Mouse (Mus musculus): Measurements from ENCODE around the gene Ccdc167. TPM values are rescaled to one million over a fixed set of nuclear protein-coding genes. Genes with fewer than 3 reads are reported as not detected.

The Ccdc167 gene
- polyA plus RNA-seq (2015; fragmentation: Nextera tagmentation; extraction: Ambion mirVana) = 3.2 and 4.1 TPM in 2 replicates

DNA sequence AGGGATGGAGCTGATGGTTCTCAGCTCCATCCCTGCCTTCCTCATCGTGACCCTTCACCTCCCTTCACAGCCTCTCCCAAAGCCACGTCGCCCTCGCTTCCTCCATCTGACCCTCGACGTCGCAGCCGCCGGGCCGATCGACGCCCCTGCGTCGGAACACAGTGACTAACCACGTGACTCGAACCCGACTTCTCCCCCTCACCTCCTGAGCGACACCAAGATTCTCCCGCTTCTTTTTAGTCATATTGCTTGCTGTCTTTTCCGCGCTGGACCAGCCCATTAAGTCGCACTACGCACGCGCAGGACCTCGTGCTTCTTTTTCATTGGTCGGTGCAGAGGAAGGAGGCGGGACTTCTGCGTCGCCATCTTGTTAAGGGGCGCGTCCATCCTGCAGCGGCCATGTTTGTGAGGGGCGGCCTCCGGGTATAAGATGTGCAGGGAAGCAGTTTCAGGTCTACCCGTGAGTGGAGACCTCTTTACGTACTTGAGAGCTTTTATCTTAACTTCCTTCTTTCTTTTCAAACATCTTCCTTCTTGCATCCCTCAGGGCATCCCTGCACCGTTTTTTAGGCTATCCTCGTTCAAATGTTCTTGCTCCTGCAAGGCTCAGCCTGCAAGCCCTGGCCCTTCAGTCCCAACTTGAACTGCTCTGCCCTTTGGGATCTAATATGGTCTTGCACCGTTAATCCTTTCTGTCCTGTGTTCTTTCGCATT is at the start of gene Ccdc167:
Gene Ccdc167 (minus strand): TSS at position 313 of the 714 bp plus-strand sequence.

DNA sequence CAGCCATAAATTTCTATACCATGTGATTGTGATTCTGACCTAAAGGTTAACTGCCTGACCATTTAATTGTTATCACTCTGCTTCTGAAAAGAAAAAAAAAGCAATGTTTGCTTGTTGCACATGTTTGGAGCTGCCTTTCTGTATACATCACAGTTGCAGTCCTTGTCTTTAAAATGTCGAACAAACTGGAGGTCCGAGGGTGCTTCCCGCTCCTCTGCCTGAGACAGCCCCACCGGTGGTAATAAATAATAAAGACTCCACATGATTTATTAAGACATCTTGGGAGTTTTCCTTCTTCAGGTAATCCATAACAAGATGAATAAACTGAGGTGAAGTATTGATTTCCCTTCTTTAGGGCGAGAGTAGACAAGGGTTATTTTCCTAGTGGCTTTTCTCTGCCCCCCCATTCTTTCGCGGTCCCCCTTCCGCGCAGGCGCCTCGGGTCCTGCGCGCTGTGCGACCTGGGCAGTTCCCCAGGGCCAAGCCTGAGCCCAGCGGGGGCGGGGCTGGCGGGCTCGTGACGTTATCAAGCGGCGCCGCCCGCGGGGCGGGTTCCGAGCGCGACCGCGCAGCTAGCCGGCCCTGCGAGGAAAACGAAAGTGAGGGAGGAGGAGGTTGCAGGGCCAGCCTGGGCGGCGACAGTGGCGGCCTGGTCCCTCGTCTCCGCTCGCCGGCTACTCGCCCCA is 56.6 kb downstream of the Ccdc167 start, which contains the start of gene Cmtr1:
Gene Cmtr1 (plus strand): TSS at position 520 of the 686 bp plus-strand sequence.

Other genes with a start within 250 kb of the Ccdc167 start
- gene Pim1, start 226.3 kb downstream of the Ccdc167 start, polyA plus RNA-seq (2015; fragmentation: Nextera tagmentation; extraction: Ambion mirVana) = 14.2 and 14.9 TPM in 2 replicates
- gene Gm17657, start 167.4 kb downstream of the Ccdc167 start, polyA plus RNA-seq (2015; fragmentation: Nextera tagmentation; extraction: Ambion mirVana) = not detected in 2 replicates
- 4.4 and 4.6 TPM in 2 replicates for gene Tbc1d22b, start 167.3 kb downstream of the Ccdc167 start, polyA plus RNA-seq (2015; fragmentation: Nextera tagmentation; extraction: Ambion mirVana)
- 0.12 and 0.33 TPM in 2 replicates for gene Tmem217, start 164.7 kb downstream of the Ccdc167 start, polyA plus RNA-seq (2015; fragmentation: Nextera tagmentation; extraction: Ambion mirVana)
- gene Rnf8, start 102.3 kb downstream of the Ccdc167 start, polyA plus RNA-seq (2015; fragmentation: Nextera tagmentation; extraction: Ambion mirVana) = 39.4 and 41.7 TPM in 2 replicates
- 0.68 and 1.1 TPM in 2 replicates for gene Gm28043, start 102.2 kb downstream of the Ccdc167 start, polyA plus RNA-seq (2015; fragmentation: Nextera tagmentation; extraction: Ambion mirVana)
- gene Cmtr1, start 56.4 kb downstream of the Ccdc167 start, polyA plus RNA-seq (2015; fragmentation: Nextera tagmentation; extraction: Ambion mirVana) = 64.7 and 69.2 TPM in 2 replicates